Mouse (Mus musculus) stomach, postnatal 0 days (tissue): ENCODE data around the gene Mfsd7a. TPM values are rescaled to one million over a fixed set of nuclear protein-coding genes. Genes with fewer than 3 reads are reported as not detected.
"Not testable (repeated sequence)": the region's sequence is repeated elsewhere in the genome, so short reads cannot be mapped to it uniquely, and the experiment has no call there.

ENCODE experiments used
- ATAC-seq: fragments of 200-750 bp; cut with Nextera tagmentation; 2 replicates; pipeline ENCODE4 v1.8.0; 2017; ENCODE audit not compliant: low FRiP score, low TSS enrichment
- DNase-seq: peaks from one replicate; pipeline ENCODE4 v3.0.0-alpha.2; 2016; ENCODE audit warnings: low spot score
- H3K27ac ChIP-seq: fragments of 300-500 bp; sonication (generic); replicated peaks from 2 replicates; pipeline ENCODE4 v1.5.1; 2014; ENCODE audit warnings: mild to moderate bottlenecking, control low read depth
- H3K27me3 ChIP-seq: fragments of 300-500 bp; sonication (generic); 2 replicates; pipeline ENCODE4 v1.6.1; 2014; ENCODE audit warnings: low read length; ENCODE audit not compliant: control insufficient read depth, insufficient read depth
- H3K36me3 ChIP-seq: fragments of 300-500 bp; sonication (generic); 2 replicates; pipeline ENCODE4 v1.6.1; 2014; ENCODE audit warnings: low read length, mixed read lengths; ENCODE audit not compliant: control insufficient read depth, insufficient read depth
- H3K4me1 ChIP-seq: fragments of 300-500 bp; sonication (generic); replicated peaks from 2 replicates; pipeline ENCODE4 v1.6.1; 2014; ENCODE audit warnings: antibody characterized with exemption; ENCODE audit not compliant: control insufficient read depth, insufficient read depth
- H3K4me2 ChIP-seq: fragments of 300-500 bp; sonication (generic); replicated peaks from 2 replicates; pipeline ENCODE4 v1.6.1; 2014; ENCODE audit warnings: low read depth, mild to moderate bottlenecking, control low read depth, moderate library complexity
- H3K4me3 ChIP-seq: fragments of 300-500 bp; sonication (generic); 2 replicates; pipeline ENCODE4 v1.5.1; 2014; ENCODE audit warnings: low read depth, low read length, control low read depth
- H3K9ac ChIP-seq: fragments of 300-500 bp; sonication (generic); 2 replicates; pipeline ENCODE4 v1.6.1; 2014; ENCODE audit warnings: mild to moderate bottlenecking, low read length, control low read depth, mixed read lengths
- H3K9me3 ChIP-seq: fragments of 300-500 bp; sonication (generic); 2 replicates; pipeline ENCODE4 v1.6.1; 2016; ENCODE audit warnings: low read length; ENCODE audit not compliant: control insufficient read depth
- CTCF ChIP-seq: IDR thresholded peaks from 2 replicates; pipeline ENCODE4 v1.5.1; 2016; ENCODE audit warnings: antibody characterized with exemption, low read depth, mild to moderate bottlenecking, moderate library complexity
- EP300 ChIP-seq: optimal IDR thresholded peaks from 2 replicates; pipeline ENCODE3; 2016; ENCODE audit warnings: antibody characterized with exemption
- WGBS: fragments of 180-500 bp; shearing (Covaris S2); extraction: QIAGEN DNeasy Blood & Tissue Kit; methylation state at CpG from one replicate; pipeline ENCODE4 v1.1.7; 2014; 5-methylcytosine and 5-hydroxymethylcytosine counted together
- polyA plus RNA-seq: library from polyadenylated mRNA; unstranded; fragments of >200 nt; fragmentation: Nextera tagmentation; extraction: Ambion mirVana; gene quantifications from 2 replicates; pipeline ENCODE4 v1.2.1, GENCODE M21; 2015

The Mfsd7a gene
- polyA plus RNA-seq, result 1.1 and 1.2 TPM in 2 replicates

DNA sequence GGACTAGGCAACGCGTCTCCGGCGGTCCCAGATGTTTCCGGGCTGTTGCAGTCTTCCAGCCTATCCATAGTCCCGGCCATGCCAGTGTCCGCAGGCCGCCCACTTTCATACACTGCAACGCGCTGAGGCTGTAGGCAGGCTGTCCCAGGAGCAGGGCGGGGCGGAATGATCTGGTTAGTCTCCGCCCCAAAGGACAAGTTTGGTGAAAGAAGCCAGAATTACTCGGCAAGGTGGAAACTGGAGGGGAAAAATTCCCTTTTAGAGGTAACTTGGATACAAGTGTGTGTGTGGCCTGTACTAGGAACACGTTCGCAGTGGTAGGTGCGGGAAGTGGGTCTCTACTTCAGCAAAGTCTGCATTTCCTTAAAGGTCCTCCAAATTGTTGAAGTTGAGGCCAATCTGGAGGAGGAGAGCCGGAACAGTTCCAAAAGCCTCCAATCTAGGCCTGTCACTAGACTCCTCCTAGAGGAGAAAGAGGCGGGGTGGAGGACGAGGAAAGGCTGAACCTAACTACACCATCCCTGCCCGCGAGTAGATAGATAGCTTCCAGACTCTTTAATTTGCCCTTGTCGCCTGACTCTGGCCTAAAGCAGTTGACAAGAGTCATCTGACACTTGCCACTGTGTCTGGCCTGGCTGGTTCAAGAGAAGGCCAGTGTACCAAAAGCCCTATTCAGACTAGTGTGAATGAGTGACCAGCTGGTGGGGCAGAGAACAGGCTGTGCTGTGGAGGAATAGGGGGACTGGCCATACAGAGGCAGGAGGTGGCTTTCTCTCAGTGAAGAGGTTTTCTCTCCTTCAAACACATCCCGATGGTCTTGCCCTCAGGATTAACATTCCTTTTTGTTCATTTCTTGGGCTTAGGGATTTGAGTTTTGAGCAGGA is at the start of gene Mfsd7a:
TSS of gene Mfsd7a (minus strand) at position 107 of the 884 bp plus-strand sequence.
- Histone ChIP-seq H3K4me1 (no peaks in the 10 kb centered on the region; the same call in 1 of the 2 replicates), H3K27ac (peak within 1 kb of the TSS; percentile 67), H3K4me3 (peak within 1 kb of the TSS; percentile 39), H3K36me3 (no peaks in the 10 kb centered on the region), H3K9ac (peak within 1 kb of the TSS; percentile 59), H3K4me2 (peak within 1 kb of the TSS; percentile 66), H3K27me3 (no peaks in the 10 kb centered on the region), H3K9me3 (no peaks in the 10 kb centered on the region)
- WGBS, result 10% methylated on average over 24 of the region's 24 CpGs
- ATAC-seq, result peak; percentile 94
- no peak for TF ChIP-seq EP300
- TF ChIP-seq CTCF, result peak; percentile 26
- DNase-seq, result peak; percentile 81

DNA sequence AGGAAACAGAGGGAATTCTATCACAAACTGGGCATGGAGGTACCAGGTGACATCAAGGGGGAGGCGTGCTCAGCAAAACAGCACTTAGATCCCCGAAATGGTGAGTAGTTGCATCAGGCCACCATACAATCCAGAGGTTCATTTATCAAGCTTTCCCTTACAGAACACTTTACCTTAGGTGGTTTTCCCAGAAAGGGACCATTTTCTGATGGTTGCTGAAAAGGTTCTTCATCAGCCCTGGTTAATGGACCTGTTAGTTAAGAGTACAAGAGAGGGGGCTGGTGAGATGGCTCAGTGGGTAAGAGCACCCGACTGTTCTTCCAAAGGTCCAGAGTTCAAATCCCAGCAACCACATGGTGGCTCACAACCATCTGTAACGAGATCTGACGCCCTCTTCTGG is 37.5 kb upstream of the Mfsd7a start:
- not testable (repeated sequence) for ATAC-seq
- peaks cover 13% of the 10 kb centered on the region; the same call in 1 of the 2 replicates for H3K36me3 ChIP-seq

DNA sequence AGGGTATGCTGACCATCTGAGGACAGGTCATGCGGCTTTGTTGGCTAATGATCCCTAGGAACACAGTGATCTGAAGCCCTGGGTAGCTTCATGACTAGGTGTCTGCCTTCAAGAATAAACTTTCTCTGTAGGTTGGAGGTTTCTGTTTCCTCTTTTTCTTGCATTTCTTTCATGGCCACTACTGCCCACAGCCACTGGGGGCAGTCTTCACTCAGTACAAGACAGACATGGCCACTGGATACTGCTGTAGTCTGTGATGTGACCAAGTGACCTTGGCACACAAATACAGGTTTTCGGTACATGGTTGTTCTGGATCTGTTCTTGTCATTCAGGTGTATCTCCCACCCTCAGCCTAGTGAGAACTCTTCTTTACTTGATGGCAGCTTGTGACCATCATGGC is 36.5 kb upstream of the Mfsd7a start:
- 88% methylated on average over 2 of the region's 2 CpGs for WGBS
- Histone ChIP-seq H3K36me3 (peaks cover 10% of the 10 kb centered on the region; the same call in 1 of the 2 replicates), H3K27me3 (no peaks in the 10 kb centered on the region), H3K9me3 (no peaks in the 10 kb centered on the region), H3K4me1 (no peaks in the 10 kb centered on the region), H3K4me3 (no peak overlapping the region), H3K4me2 (no peak overlapping the region), H3K27ac (no peak overlapping the region), H3K9ac (no peak overlapping the region)
- ATAC-seq, result no peak
- peak; percentile 56 for DNase-seq
- TF ChIP-seq EP300 (no peak), CTCF (peak; percentile 76)

More for the DNA sequence above, 37.5 kb upstream of the Mfsd7a start:
- not testable (repeated sequence) for H3K27ac ChIP-seq, H3K27me3 ChIP-seq, DNase-seq, H3K9ac ChIP-seq, H3K4me3 ChIP-seq, H3K4me2 ChIP-seq, H3K4me1 ChIP-seq, H3K9me3 ChIP-seq
- WGBS, result 92% methylated on average over 5 of the region's 5 CpGs

DNA sequence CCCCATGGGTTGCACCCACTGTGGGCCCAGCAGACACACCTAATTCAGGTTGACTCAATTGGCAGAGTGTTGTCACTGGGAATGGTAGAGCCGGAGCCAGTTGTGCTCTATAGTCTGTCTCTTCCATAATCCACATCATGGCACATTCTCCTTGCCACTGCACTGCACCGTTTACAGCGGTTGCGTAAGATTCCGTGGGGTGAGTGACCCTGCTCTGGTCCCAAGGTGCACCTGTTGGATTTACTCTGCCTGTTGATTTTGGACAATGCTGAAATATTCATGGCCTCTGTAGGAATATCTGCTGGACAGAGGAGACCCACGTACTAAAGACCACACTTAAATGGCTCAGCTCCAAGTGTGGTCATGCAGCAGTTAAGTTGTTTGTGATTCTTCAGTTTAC is 34.3 kb upstream of the Mfsd7a start:
- no peak for ATAC-seq
- WGBS, result 89% methylated on average over 6 of the region's 6 CpGs
- no peak overlapping the region for H3K27ac ChIP-seq

DNA sequence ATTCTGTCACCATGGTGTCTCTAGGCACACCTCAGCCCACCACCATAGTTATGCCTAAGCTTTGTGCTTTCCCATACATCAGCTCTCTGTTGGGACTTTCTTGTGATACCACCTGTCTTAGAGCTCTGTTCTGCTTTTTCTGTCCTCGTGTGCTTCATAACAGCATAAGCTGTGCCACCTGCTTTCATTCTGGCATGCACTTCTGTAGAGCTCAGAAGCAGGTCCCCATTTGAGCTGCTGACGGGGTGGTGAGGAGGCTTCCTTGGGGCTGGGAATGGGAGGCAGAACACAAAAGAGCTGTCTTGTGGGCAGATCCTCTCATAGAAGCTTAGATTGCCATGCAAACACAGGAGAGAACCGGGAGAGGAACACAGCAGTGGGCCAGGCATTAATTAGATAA is 27.3 kb upstream of the Mfsd7a start:
- Histone ChIP-seq H3K27ac (no peak overlapping the region), H3K4me2 (no peak overlapping the region), H3K27me3 (no peaks in the 10 kb centered on the region), H3K9ac (no peak overlapping the region), H3K4me3 (no peak overlapping the region), H3K36me3 (peaks cover 41% of the 10 kb centered on the region), H3K4me1 (no peaks in the 10 kb centered on the region), H3K9me3 (no peaks in the 10 kb centered on the region)
- ATAC-seq (no peak), DNase-seq (no peak)
- TF ChIP-seq CTCF (no peak), EP300 (no peak)
- WGBS, result 84% methylated on average over 3 of the region's 3 CpGs

More for the DNA sequence above, 34.3 kb upstream of the Mfsd7a start:
- H3K4me2 ChIP-seq, result no peak overlapping the region
- no peak overlapping the region for H3K9ac ChIP-seq
- H3K9me3 ChIP-seq, result no peaks in the 10 kb centered on the region
- no peak for DNase-seq
- TF ChIP-seq EP300 (no peak), CTCF (no peak)
- peaks cover 2% of the 10 kb centered on the region; the same call in 1 of the 2 replicates for H3K36me3 ChIP-seq
- no peaks in the 10 kb centered on the region for H3K4me1 ChIP-seq
- no peaks in the 10 kb centered on the region for H3K27me3 ChIP-seq
- no peak overlapping the region for H3K4me3 ChIP-seq

DNA sequence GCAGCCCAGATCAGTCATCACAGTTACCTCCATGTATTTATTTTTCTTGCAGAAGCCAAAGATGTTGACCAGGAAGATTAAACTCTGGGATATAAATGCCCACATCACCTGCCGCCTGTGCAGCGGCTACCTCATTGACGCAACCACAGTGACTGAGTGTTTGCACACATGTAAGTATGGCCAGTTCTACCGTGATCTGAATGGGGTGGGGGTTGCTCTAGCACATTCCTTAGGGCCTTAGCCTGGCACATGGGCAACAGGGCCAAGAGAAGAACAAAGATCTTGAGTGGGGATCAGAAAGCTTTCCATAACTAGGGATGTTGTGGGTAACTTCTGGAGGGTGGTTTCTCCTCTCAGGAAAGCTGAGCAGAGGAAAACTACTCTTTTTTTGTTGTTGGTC is 25.0 kb upstream of the Mfsd7a start:
- H3K27ac ChIP-seq, result no peak overlapping the region
- TF ChIP-seq CTCF (no peak), EP300 (no peak)
- no peak overlapping the region for H3K9ac ChIP-seq
- H3K4me3 ChIP-seq, result no peak overlapping the region
- DNase-seq (no peak), ATAC-seq (no peak)
- WGBS, result 84% methylated on average over 4 of the region's 4 CpGs
- peaks cover 41% of the 10 kb centered on the region for H3K36me3 ChIP-seq
- H3K9me3 ChIP-seq, result no peaks in the 10 kb centered on the region
- no peaks in the 10 kb centered on the region for H3K27me3 ChIP-seq
- no peaks in the 10 kb centered on the region for H3K4me1 ChIP-seq
- H3K4me2 ChIP-seq, result no peak overlapping the region
